Mouse (Mus musculus): ENCODE data around the gene Ly86. TPM values are rescaled to one million over a fixed set of nuclear protein-coding genes. Genes with fewer than 3 reads are reported as not detected.

Ly86 gene
- total RNA-seq, 2 experiments from 2014 or later = 177 to 198 TPM

- ATAC-seq (replicated peaks; ENCODE audit: poor library complexity) = no peak
Measured at GRCm38 (mm10) chr13:37455561-37455960, 110.6 kb downstream of the Ly86 start.

- ATAC-seq (replicated peaks; ENCODE audit: poor library complexity) = 0 out of 2 replicates have a peak, but pooled peaks have one; percentile 11
Measured at GRCm38 (mm10) chr13:37457007-37457827, 112.2 kb downstream of the Ly86 start.

- no peak for ATAC-seq (replicated peaks; ENCODE audit: poor library complexity)
Measured at GRCm38 (mm10) chr13:37458557-37458956, 113.5 kb downstream of the Ly86 start.

- no peak for ATAC-seq (replicated peaks; ENCODE audit: poor library complexity)
Measured at GRCm38 (mm10) chr13:37459022-37459421, 114.0 kb downstream of the Ly86 start.

- ATAC-seq (replicated peaks; ENCODE audit: poor library complexity) = no peak
Measured at GRCm38 (mm10) chr13:37459957-37460930, 115.2 kb downstream of the Ly86 start.

GRCm38 (mm10) chr13:37462049-37462702 lies 117.2 kb downstream of the Ly86 start:
- ATAC-seq (replicated peaks; ENCODE audit: poor library complexity) = peak; percentile 92

GRCm38 (mm10) chr13:37465710-37466109 lies 120.7 kb downstream of the Ly86 start:
- ATAC-seq (replicated peaks; ENCODE audit: poor library complexity) = no peak

- peak; percentile 89 for ATAC-seq (replicated peaks; ENCODE audit: poor library complexity)
Measured at GRCm38 (mm10) chr13:37467795-37468194, 122.8 kb downstream of the Ly86 start.

Measured in megakaryocyte progenitor cell, adult 5-6 weeks (primary cell).